Mouse (Mus musculus) small intestine, adult 2 months (tissue): ENCODE results near the gene Phactr1. TPM values are rescaled to one million over a fixed set of nuclear protein-coding genes. Genes with fewer than 3 reads are reported as not detected.

Experiments used
- H3K27ac ChIP-seq: fragments of 200-500 bp; 2 replicates; pipeline ENCODE4 v1.5.1; 2012; ENCODE audit warnings: low read depth, low read length, control low read depth, inconsistent platforms; ENCODE audit not compliant: insufficient read depth
- H3K27me3 ChIP-seq: fragments of 200-500 bp; 2 replicates; pipeline ENCODE4 v1.6.1; 2012; ENCODE audit warnings: mild to moderate bottlenecking, moderate library complexity, low read length, inconsistent platforms; ENCODE audit not compliant: control insufficient read depth, insufficient read depth
- H3K36me3 ChIP-seq: fragments of 200-500 bp; 2 replicates; pipeline ENCODE4 v1.6.1; 2012; ENCODE audit warnings: mild to moderate bottlenecking, low read length, control low read depth, inconsistent platforms; ENCODE audit not compliant: control insufficient read depth, insufficient read depth
- H3K4me1 ChIP-seq: fragments of 200-500 bp; 2 replicates; pipeline ENCODE4 v1.6.1; 2012; ENCODE audit warnings: low read length, inconsistent platforms, mixed read lengths; ENCODE audit not compliant: control insufficient read depth, insufficient read depth, insufficient read length
- H3K4me3 ChIP-seq: fragments of 200-500 bp; 2 replicates; pipeline ENCODE4 v1.5.1; 2012; ENCODE audit warnings: low read depth, mild to moderate bottlenecking, control low read depth, inconsistent platforms, low read length, moderate library complexity
- CTCF ChIP-seq: fragments of 200-500 bp; IDR thresholded peaks from 2 replicates; pipeline ENCODE4 v1.5.1; 2012; ENCODE audit warnings: low read depth, mild to moderate bottlenecking, control low read depth, inconsistent platforms, low read length, moderate library complexity, mixed read lengths; ENCODE audit not compliant: insufficient replicate concordance, insufficient read length; ENCODE audit errors: extremely low read depth
- POLR2A ChIP-seq: fragments of 200-500 bp; IDR thresholded peaks from 2 replicates; pipeline ENCODE4 v1.6.1; 2012; ENCODE audit warnings: low read depth, mild to moderate bottlenecking, control low read depth, inconsistent platforms, low read length, moderate library complexity
- WGBS: fragments of 180-500 bp; shearing (Covaris S2); methylation state at CpG from one replicate; pipeline ENCODE4 v1.1.7; 2018; 5-methylcytosine and 5-hydroxymethylcytosine counted together
- polyA plus RNA-seq: library from polyadenylated mRNA; depleted of rRNA; stranded (reverse); fragments of >200 nt; gene quantifications from 2 replicates; pipeline ENCODE4 v1.2.3, GENCODE M21; 2012

Gene Phactr1
- polyA plus RNA-seq, 1 experiment = 0.43 TPM

DNA sequence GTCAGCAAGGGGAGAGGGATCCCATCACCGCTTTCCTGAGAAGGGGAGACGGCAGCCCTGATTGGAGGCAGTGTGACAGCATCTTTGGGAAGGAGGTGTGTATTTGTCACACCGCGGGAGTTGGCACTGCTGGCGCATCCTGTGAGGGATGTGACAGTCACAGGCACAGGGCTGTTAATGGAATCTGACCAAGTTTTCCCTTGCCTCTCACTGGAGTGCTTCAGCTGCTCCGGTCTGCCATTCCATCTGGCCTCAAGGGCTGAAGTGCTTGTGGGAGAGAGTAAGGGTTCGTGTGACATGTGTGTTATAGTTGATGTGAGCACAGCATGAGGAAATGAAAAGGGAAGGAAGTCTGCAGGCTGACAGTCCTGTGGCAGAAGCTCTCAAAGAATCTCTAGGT is 431.9 kb downstream of the Phactr1 start:
- no peaks in the 10 kb centered on the region for H3K27me3 ChIP-seq
- TF ChIP-seq POLR2A = no peak
- no peak for TF ChIP-seq CTCF
- H3K36me3 ChIP-seq = no peaks in the 10 kb centered on the region
- H3K4me3 ChIP-seq = no peak overlapping the region
- no peak overlapping the region for H3K27ac ChIP-seq
- no peaks in the 10 kb centered on the region for H3K4me1 ChIP-seq
- 73% methylated on average over 7 of the region's 7 CpGs for WGBS

DNA sequence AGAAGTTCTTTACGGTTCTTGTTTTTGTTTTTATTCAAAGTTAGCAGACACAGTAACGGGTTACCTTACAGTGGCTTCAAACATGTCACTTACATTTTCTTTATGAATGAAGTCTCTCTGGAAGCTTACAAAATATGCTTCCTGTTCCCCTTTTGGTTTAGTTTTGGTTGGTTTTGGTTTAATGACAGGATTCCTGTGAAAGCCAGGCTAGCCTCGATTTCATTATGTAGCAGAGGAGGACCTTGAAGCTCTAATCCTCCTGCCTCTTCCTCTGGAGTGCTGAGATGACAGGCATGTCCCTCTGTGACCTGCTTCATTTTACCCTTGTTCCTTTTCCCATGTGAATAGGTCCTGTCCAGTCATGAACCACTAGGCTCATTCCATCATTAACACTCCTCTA is 432.3 kb downstream of the Phactr1 start:
- H3K36me3 ChIP-seq = no peaks in the 10 kb centered on the region
- no peaks in the 10 kb centered on the region for H3K4me1 ChIP-seq
- H3K27ac ChIP-seq = no peak overlapping the region
- H3K27me3 ChIP-seq = no peaks in the 10 kb centered on the region
- TF ChIP-seq CTCF = no peak
- TF ChIP-seq POLR2A = no peak
- 74% methylated on average over 3 of the region's 3 CpGs for WGBS
- no peak overlapping the region for H3K4me3 ChIP-seq

DNA sequence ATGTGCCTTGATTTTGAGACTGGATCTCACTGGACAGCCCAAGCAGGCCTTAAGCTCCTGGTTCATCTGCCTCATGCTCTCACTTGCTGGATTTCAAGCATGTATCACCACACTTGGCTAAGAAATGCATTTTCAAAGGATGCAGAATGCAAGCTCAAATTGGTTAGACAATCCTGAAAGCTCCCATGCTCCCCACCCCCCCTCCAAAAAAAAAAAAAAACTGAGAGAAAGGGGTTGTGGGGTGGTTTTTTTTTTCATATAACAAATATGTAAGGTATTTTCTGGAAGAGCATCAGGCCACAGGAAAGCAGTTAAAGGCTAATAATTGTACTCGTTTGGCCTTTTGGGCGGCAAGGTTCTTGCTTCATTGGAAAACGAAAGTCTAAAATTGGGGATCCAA is 432.7 kb downstream of the Phactr1 start:
- Histone ChIP-seq H3K27me3 (no peaks in the 10 kb centered on the region), H3K4me1 (no peaks in the 10 kb centered on the region), H3K27ac (no peak overlapping the region), H3K36me3 (no peaks in the 10 kb centered on the region), H3K4me3 (no peak overlapping the region)
- TF ChIP-seq CTCF (no peak), POLR2A (no peak)
- 84% methylated on average over 3 of the region's 3 CpGs for WGBS

DNA sequence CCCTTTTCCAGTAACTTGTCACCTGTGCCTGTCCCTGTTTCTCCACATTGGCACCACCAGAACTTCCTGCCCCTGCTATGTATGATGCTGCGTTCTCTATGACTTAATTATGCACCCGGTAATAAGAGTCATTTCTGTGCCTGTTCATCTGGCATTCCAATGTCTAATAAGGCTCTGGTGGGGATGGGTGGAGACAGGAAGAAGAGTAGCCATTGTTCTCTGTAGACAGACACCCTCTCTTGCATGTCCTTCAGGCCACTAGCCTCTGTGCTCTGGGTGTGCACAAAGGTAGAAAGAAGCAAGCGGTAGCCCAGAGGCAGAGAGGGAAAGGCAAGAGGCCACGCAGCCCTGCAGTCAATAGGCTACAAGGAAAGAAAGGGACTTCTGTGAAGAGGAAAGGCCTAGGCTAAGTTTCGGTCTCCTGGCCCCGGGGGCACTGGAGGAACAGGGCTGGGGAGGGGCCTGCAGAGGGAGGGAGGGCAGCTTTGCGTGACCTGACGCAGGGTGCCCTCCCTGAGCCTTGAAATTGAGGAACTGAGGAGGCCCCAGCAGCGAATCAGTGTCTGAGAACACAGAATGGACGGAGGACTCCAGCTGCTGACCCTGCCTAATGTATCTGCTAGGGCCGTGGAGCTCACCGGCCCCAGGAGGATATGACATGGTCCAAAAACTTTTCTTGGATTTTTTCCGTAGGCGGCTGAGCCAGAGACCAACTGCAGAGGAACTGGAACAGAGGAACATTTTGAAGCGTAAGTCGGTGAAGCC is 442.1 kb downstream of the Phactr1 start:
- TF ChIP-seq CTCF = no peak
- TF ChIP-seq POLR2A = no peak
- Histone ChIP-seq H3K4me3 (no peak overlapping the region; the same call in 1 of the 2 replicates), H3K27ac (no peak overlapping the region), H3K36me3 (no peaks in the 10 kb centered on the region), H3K4me1 (no peaks in the 10 kb centered on the region), H3K27me3 (no peaks in the 10 kb centered on the region)
- 72% methylated on average over 16 of the region's 16 CpGs for WGBS

DNA sequence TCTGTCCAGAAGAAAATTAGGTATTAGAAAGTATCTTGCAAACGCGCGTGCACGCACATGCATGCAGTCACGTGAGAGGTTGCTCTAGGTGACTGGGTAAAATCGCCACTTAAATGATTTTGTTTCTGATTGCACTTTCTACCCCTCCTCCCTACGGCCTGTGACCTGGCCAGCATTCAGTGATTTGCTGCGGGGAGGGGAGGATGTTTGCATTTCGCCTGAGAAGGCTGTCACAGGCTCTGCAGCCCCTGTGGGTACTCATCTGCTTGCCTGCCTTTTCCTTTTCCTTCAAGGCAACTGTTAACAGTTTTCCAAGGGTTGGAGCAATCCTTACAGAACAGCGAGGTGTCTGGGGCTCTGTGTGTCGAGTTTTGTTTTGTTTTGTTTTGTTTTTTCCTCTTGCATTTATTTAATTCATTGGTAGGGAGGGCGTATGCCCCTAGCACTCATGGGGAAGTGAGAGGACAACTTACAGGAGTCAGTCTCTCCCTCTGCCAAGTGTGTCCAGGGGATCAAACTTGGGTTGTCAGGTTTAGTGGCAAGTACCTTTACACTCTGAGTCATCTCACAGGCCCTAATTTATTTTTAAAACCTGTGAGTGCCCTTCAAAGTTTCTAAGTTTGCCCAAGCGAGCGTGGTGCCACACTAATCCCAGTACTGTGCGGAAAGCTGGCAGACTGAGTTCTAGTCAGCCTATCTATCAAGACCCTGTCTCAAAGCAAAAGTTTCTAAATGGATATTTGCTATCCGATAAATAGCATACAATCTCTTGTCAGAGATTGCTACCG is 443.7 kb downstream of the Phactr1 start:
- Histone ChIP-seq H3K4me1 (no peaks in the 10 kb centered on the region), H3K36me3 (no peaks in the 10 kb centered on the region), H3K27me3 (no peaks in the 10 kb centered on the region), H3K4me3 (no peak overlapping the region), H3K27ac (no peak overlapping the region)
- TF ChIP-seq POLR2A (no peak), CTCF (no peak)
- WGBS = 44% methylated on average over 17 of the region's 17 CpGs

DNA sequence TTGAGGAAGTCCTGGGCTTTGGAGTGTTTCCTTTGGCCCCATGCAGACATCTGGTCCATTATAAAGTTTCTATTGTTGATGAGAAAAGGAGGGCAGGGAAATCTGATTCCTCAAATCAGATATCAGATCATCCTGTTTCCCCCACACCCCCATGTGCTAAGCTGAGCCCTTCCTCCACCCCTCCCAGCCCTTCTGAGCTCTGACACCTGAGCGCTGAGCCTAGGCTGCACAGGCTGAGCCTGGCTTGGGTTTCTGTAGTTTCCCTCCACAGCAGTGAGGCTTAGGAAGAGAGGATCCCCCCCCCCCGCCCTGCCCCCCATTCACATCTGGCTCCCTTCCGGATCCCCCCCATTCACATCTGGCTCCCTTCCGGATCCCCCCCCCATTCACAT is 444.3 kb downstream of the Phactr1 start:
- WGBS = 58% methylated on average over 4 of the region's 4 CpGs
- TF ChIP-seq CTCF (no peak), POLR2A (no peak)
- H3K27ac ChIP-seq = no peak overlapping the region

DNA sequence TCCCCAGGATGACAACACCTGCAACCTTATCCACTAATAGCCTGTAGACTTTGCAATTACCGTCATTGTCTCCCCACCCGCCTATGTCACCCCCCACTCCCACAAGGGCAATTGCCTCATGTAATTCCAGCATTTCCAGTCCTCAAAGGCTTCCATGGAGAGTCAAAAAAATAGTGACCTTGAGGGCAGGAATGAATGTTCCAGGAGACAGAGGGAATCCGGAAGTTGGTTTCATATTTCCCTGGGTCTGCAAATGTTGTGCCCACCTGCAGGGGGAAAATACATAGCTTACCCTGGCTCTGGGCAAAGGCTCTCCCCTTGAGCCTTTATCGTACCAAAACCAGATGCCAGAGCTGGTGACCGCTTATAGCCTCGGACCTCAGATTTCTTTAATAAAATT is 449.7 kb downstream of the Phactr1 start:
- Histone ChIP-seq H3K4me3 (no peak overlapping the region), H3K36me3 (no peaks in the 10 kb centered on the region), H3K4me1 (peaks cover 2% of the 10 kb centered on the region; the same call in 1 of the 2 replicates), H3K27ac (no peak overlapping the region), H3K27me3 (no peaks in the 10 kb centered on the region)
- WGBS = 75% methylated on average over 6 of the region's 6 CpGs
- TF ChIP-seq CTCF (no peak), POLR2A (no peak)

More for the DNA sequence above, 444.3 kb downstream of the Phactr1 start:
- H3K27me3 ChIP-seq = no peaks in the 10 kb centered on the region
- H3K36me3 ChIP-seq = no peaks in the 10 kb centered on the region
- no peaks in the 10 kb centered on the region for H3K4me1 ChIP-seq
- H3K4me3 ChIP-seq = no peak overlapping the region
